Mouse (Mus musculus): Measurements from ENCODE around the gene Kdm4a. TPM values are rescaled to one million over a fixed set of nuclear protein-coding genes. Genes with fewer than 3 reads are reported as not detected.

Kdm4a gene
- polyA plus RNA-seq, 1 experiment from 2014 or later = 18.6 TPM

GRCm38 (mm10) chr4:118148317-118148687, 31.5 kb downstream of the Kdm4a start:
- peaks cover 40% of the 10 kb centered on the region for H3K36me3 ChIP-seq (ENCODE audit: control insufficient read depth, insufficient read depth, low read length)
- H3K9me3 ChIP-seq (ENCODE audit: control insufficient read depth, low read length) = no peaks in the 10 kb centered on the region
- H3K27ac ChIP-seq (ENCODE audit: low read length) = no peak overlapping the region
- no peak for ATAC-seq
- no peak overlapping the region for H3K4me2 ChIP-seq (ENCODE audit: low read depth, low read length)
- 0 out of 2 replicates have a peak, but pooled peaks cover 4% of the 10 kb centered on the region for H3K4me1 ChIP-seq (ENCODE audit: control insufficient read depth, insufficient read depth, low read length)
- no peak overlapping the region for H3K4me3 ChIP-seq (ENCODE audit: low read length)
- no peak overlapping the region for H3K9ac ChIP-seq (ENCODE audit: low read depth, low read length)
- 56% methylated on average over 10 of the region's 10 CpGs for WGBS
- H3K27me3 ChIP-seq (replicated peaks; ENCODE audit: control insufficient read depth, insufficient read depth, low read length) = no peaks in the 10 kb centered on the region

- Histone ChIP-seq H3K36me3 (ENCODE audit: control insufficient read depth, insufficient read depth, low read length) (peaks cover 36% of the 10 kb centered on the region), H3K4me2 (ENCODE audit: low read depth, low read length) (no peak overlapping the region), H3K9me3 (ENCODE audit: control insufficient read depth, low read length) (no peaks in the 10 kb centered on the region), H3K27ac (ENCODE audit: low read length) (no peak overlapping the region), H3K4me1 (ENCODE audit: control insufficient read depth, insufficient read depth, low read length) (0 out of 2 replicates have a peak, but pooled peaks cover 4% of the 10 kb centered on the region), H3K4me3 (ENCODE audit: low read length) (no peak overlapping the region), H3K27me3 (replicated peaks; ENCODE audit: control insufficient read depth, insufficient read depth, low read length) (no peaks in the 10 kb centered on the region), H3K9ac (ENCODE audit: low read depth, low read length) (no peak overlapping the region)
- 89% methylated on average over 19 of the region's 19 CpGs for WGBS
- ATAC-seq = no peak
Measured at GRCm38 (mm10) chr4:118147547-118148316, 32.1 kb downstream of the Kdm4a start.

GRCm38 (mm10) chr4:118147090-118147489, 32.8 kb downstream of the Kdm4a start:
- H3K9ac ChIP-seq (ENCODE audit: low read depth, low read length) = no peak overlapping the region
- 0 out of 2 replicates have a peak, but pooled peaks cover 4% of the 10 kb centered on the region for H3K4me1 ChIP-seq (ENCODE audit: control insufficient read depth, insufficient read depth, low read length)
- 93% methylated on average over 10 of the region's 10 CpGs for WGBS
- peaks cover 39% of the 10 kb centered on the region for H3K36me3 ChIP-seq (ENCODE audit: control insufficient read depth, insufficient read depth, low read length)
- no peak overlapping the region for H3K4me3 ChIP-seq (ENCODE audit: low read length)
- H3K4me2 ChIP-seq (ENCODE audit: low read depth, low read length) = no peak overlapping the region
- no peaks in the 10 kb centered on the region for H3K9me3 ChIP-seq (ENCODE audit: control insufficient read depth, low read length)
- no peak overlapping the region for H3K27ac ChIP-seq (ENCODE audit: low read length)
- no peaks in the 10 kb centered on the region for H3K27me3 ChIP-seq (replicated peaks; ENCODE audit: control insufficient read depth, insufficient read depth, low read length)
- ATAC-seq = no peak

- Histone ChIP-seq H3K4me2 (ENCODE audit: low read depth, low read length) (no peak overlapping the region), H3K4me3 (ENCODE audit: low read length) (no peak overlapping the region), H3K36me3 (ENCODE audit: control insufficient read depth, insufficient read depth, low read length) (peaks cover 42% of the 10 kb centered on the region), H3K4me1 (ENCODE audit: control insufficient read depth, insufficient read depth, low read length) (0 out of 2 replicates have a peak, but pooled peaks cover 4% of the 10 kb centered on the region), H3K9me3 (ENCODE audit: control insufficient read depth, low read length) (no peaks in the 10 kb centered on the region), H3K27ac (ENCODE audit: low read length) (no peak overlapping the region), H3K9ac (ENCODE audit: low read depth, low read length) (no peak overlapping the region), H3K27me3 (replicated peaks; ENCODE audit: control insufficient read depth, insufficient read depth, low read length) (no peaks in the 10 kb centered on the region)
- ATAC-seq = no peak
- WGBS = 83% methylated on average over 9 of the region's 9 CpGs
Measured at GRCm38 (mm10) chr4:118144324-118144723, 35.5 kb downstream of the Kdm4a start.

- 88% methylated on average over 7 of the region's 7 CpGs for WGBS
Measured at GRCm38 (mm10) chr4:118143679-118144078, 36.2 kb downstream of the Kdm4a start.

DNA sequence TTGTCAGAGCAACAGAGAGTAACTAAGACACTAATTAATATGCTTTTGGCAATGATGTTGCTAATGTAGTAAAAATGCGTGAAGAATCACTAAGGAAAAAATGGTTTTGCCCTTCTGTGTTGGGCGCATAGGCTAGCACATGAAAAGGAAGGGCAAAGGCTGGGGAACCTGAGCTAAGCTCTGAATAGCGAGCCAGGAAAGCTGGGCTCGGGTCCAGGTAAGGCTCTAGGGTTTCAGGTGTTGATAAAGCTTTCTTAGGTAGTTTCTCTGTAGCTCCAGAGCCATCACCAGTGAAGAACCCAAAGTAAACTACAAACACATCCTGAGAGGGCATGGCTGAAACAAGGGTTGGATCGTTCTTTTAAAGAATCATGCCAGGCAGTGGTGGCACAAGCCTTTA, 38.3 kb downstream of the Kdm4a start:
- peaks cover 32% of the 10 kb centered on the region for H3K36me3 ChIP-seq (ENCODE audit: control insufficient read depth, insufficient read depth, low read length)

More at GRCm38 (mm10) chr4:118143679-118144078, 36.2 kb downstream of the Kdm4a start:
- Histone ChIP-seq H3K4me3 (ENCODE audit: low read length) (no peak overlapping the region), H3K27ac (ENCODE audit: low read length) (no peak overlapping the region), H3K4me2 (ENCODE audit: low read depth, low read length) (no peak overlapping the region), H3K27me3 (replicated peaks; ENCODE audit: control insufficient read depth, insufficient read depth, low read length) (no peaks in the 10 kb centered on the region), H3K9me3 (ENCODE audit: control insufficient read depth, low read length) (no peaks in the 10 kb centered on the region), H3K9ac (ENCODE audit: low read depth, low read length) (no peak overlapping the region), H3K36me3 (ENCODE audit: control insufficient read depth, insufficient read depth, low read length) (peaks cover 40% of the 10 kb centered on the region), H3K4me1 (ENCODE audit: control insufficient read depth, insufficient read depth, low read length) (0 out of 2 replicates have a peak, but pooled peaks cover 4% of the 10 kb centered on the region)
- ATAC-seq = no peak

DNA sequence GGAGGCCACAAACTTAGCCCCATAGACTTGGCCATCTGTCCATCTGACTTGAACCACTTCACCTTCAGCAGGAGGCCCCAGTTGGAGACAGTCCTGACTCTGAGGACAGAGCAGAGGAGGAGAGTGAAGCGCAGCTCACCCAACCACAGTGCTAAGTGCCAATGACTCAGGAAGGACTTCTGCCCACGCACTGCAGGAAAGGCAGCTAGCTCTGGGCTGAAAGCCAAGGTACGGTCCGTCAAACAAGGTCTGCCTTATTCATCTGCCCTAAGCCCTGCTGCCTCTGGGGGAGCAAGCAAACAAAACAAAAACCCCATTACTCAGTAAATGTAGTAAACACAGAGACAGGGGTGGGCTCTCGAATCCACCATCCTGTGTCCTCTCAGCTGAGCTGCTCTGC, 41.0 kb downstream of the Kdm4a start:
- H3K4me1 ChIP-seq (ENCODE audit: control insufficient read depth, insufficient read depth, low read length) = peaks cover 1% of the 10 kb centered on the region; the same call in 1 of the 2 replicates
- 64% methylated on average over 5 of the region's 5 CpGs for WGBS
- no peak overlapping the region for H3K9ac ChIP-seq (ENCODE audit: low read depth, low read length)
- H3K27me3 ChIP-seq (replicated peaks; ENCODE audit: control insufficient read depth, insufficient read depth, low read length) = no peaks in the 10 kb centered on the region
- no peak for ATAC-seq
- no peak overlapping the region for H3K4me3 ChIP-seq (ENCODE audit: low read length)
- no peaks in the 10 kb centered on the region for H3K9me3 ChIP-seq (ENCODE audit: control insufficient read depth, low read length)
- no peak overlapping the region for H3K4me2 ChIP-seq (ENCODE audit: low read depth, low read length)
- no peak overlapping the region for H3K27ac ChIP-seq (ENCODE audit: low read length)
- peaks cover 22% of the 10 kb centered on the region for H3K36me3 ChIP-seq (ENCODE audit: control insufficient read depth, insufficient read depth, low read length)

More for the DNA sequence above, 38.3 kb downstream of the Kdm4a start:
- Histone ChIP-seq H3K4me3 (ENCODE audit: low read length) (no peak overlapping the region), H3K9me3 (ENCODE audit: control insufficient read depth, low read length) (no peaks in the 10 kb centered on the region), H3K4me1 (ENCODE audit: control insufficient read depth, insufficient read depth, low read length) (0 out of 2 replicates have a peak, but pooled peaks cover 4% of the 10 kb centered on the region), H3K27ac (ENCODE audit: low read length) (no peak overlapping the region), H3K9ac (ENCODE audit: low read depth, low read length) (no peak overlapping the region), H3K27me3 (replicated peaks; ENCODE audit: control insufficient read depth, insufficient read depth, low read length) (no peaks in the 10 kb centered on the region), H3K4me2 (ENCODE audit: low read depth, low read length) (no peak overlapping the region)
- WGBS = 91% methylated on average over 5 of the region's 5 CpGs
- ATAC-seq = no peak

GRCm38 (mm10) chr4:118137857-118138256, 42.0 kb downstream of the Kdm4a start:
- no peak overlapping the region for H3K4me2 ChIP-seq (ENCODE audit: low read depth, low read length)
- 83% methylated on average over 16 of the region's 16 CpGs for WGBS
- no peaks in the 10 kb centered on the region for H3K9me3 ChIP-seq (ENCODE audit: control insufficient read depth, low read length)
- H3K4me3 ChIP-seq (ENCODE audit: low read length) = no peak overlapping the region
- no peak for ATAC-seq
- no peak overlapping the region for H3K9ac ChIP-seq (ENCODE audit: low read depth, low read length)
- no peaks in the 10 kb centered on the region for H3K27me3 ChIP-seq (replicated peaks; ENCODE audit: control insufficient read depth, insufficient read depth, low read length)
- peaks cover 20% of the 10 kb centered on the region for H3K36me3 ChIP-seq (ENCODE audit: control insufficient read depth, insufficient read depth, low read length)
- no peak overlapping the region for H3K27ac ChIP-seq (ENCODE audit: low read length)
- H3K4me1 ChIP-seq (ENCODE audit: control insufficient read depth, insufficient read depth, low read length) = peaks cover 11% of the 10 kb centered on the region

DNA sequence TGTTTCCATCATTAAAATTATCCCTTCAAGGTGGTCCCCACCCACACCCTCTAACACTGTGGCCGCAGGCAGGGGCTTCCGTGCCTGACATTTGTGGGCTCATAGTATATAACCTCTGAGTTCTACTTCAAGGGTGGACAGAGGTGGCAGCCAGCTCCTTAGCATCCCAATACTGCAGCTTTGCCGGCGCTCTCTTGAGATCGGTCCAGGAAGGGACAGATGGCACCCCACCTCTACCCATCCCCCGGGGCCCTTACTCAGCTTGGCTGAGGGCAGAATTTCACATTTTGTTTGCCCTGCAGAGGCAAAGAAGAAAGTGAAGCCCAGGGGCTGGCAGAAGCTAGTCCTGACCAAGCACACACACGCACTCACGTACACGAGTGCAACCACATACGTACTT, 42.5 kb downstream of the Kdm4a start:
- ATAC-seq = no peak
- H3K4me1 ChIP-seq (ENCODE audit: control insufficient read depth, insufficient read depth, low read length) = peaks cover 15% of the 10 kb centered on the region
- H3K4me3 ChIP-seq (ENCODE audit: low read length) = no peak overlapping the region
- no peaks in the 10 kb centered on the region for H3K9me3 ChIP-seq (ENCODE audit: control insufficient read depth, low read length)
- 93% methylated on average over 10 of the region's 10 CpGs for WGBS
- H3K9ac ChIP-seq (ENCODE audit: low read depth, low read length) = no peak overlapping the region
- no peaks in the 10 kb centered on the region for H3K27me3 ChIP-seq (replicated peaks; ENCODE audit: control insufficient read depth, insufficient read depth, low read length)
- H3K36me3 ChIP-seq (ENCODE audit: control insufficient read depth, insufficient read depth, low read length) = peaks cover 19% of the 10 kb centered on the region
- no peak overlapping the region for H3K4me2 ChIP-seq (ENCODE audit: low read depth, low read length)
- H3K27ac ChIP-seq (ENCODE audit: low read length) = no peak overlapping the region

Measured in intestine, embryonic 16.5 days (tissue).